Mouse (Mus musculus) brain, embryonic 14.5 days (tissue): ENCODE data around the gene C2.

Experiments
- CTCF ChIP-seq: fragments of 200-500 bp; IDR thresholded peaks from 2 replicates; pipeline ENCODE4 v1.5.1; 2012; ENCODE audit warnings: inconsistent platforms, mild to moderate bottlenecking, moderate library complexity, borderline replicate concordance; ENCODE audit not compliant: insufficient read depth, insufficient read length; ENCODE audit errors: extremely low read depth
- POLR2A ChIP-seq: fragments of 200-500 bp; IDR thresholded peaks from 2 replicates; pipeline ENCODE4 v1.6.1; 2012; ENCODE audit warnings: mild to moderate bottlenecking, inconsistent platforms, borderline replicate concordance; ENCODE audit not compliant: poor library complexity, insufficient read depth, insufficient read length, severe bottlenecking; ENCODE audit errors: extremely low read depth

- TF ChIP-seq CTCF (no peak), POLR2A (0 out of 2 replicates have a peak, but pooled peaks have one; percentile 3)
Observed at GRCm38 (mm10) chr17:34894801-34895530, 3.1 kb downstream of the C2 start.
